Mouse (Mus musculus): ENCODE measurements at regions not wholly inside any gene's neighbourhood (a gene's known extent, or its start where the extent isn't known, plus 50 kb on each side); places are given as distances from the start of the nearest gene placed in this dataset.

GRCm38 (mm10) chr13:69426117-69426516 is 107.4 kb upstream of the Nsun2 start:
- TF ChIP-seq MAFK (IDR thresholded peaks at IDR 0.05; ENCODE audit: insufficient read depth, low read depth, low read length) (no peak), HCFC1 (IDR thresholded peaks at IDR 0.05; ENCODE audit: borderline replicate concordance, insufficient read depth, low read length) (no peak)

Measured in ES-E14 (cell line).